ENCODE assay signal across 25 mouse cellular contexts in the genomic region with DNA sequence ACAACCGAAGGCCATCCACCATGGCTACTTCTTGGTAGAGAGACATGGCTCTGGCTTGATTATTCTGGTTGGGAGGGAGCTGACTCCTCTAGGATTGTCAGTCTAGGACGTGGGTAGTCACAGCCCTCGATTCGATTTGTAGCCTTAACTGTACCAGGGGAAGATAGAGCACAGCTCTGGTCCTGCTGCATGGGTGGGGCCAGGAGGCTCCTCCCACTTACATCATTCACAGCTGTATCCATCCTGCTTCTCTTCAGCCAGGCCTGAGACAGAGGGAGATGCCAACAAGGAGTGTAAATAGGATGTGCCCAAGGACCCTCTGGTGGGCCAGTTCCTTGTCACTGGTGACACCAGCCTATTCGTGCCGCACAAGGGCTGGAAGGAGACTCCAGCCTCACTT. TPM values are rescaled to one million over a fixed set of nuclear protein-coding genes. Genes with fewer than 3 reads are reported as not detected.
"Had no signal": no experiment of that assay in that cellular context is flagged by ENCODE, and none has a peak within 500 bp of the region (broad histone marks: within the 10 kb centered on the region; RNA-seq: fewer than 3 reads in every experiment).

No protein-coding gene starts in this region.

- H3K27me3 ChIP-seq: hindbrain, embryonic 15.5 days had no signal

- H3K4me2 ChIP-seq: heart, embryonic 12.5 days; hindbrain, embryonic 13.5 days; hindbrain, embryonic 15.5 days; kidney, embryonic 15.5 days; limb, embryonic 12.5 days; liver, embryonic 11.5 days had no signal

- H3K9ac ChIP-seq: heart, embryonic 12.5 days; hindbrain, embryonic 13.5 days; hindbrain, embryonic 15.5 days; kidney, embryonic 15.5 days; limb, embryonic 12.5 days had no signal

- H3K4me3 ChIP-seq: heart, embryonic 10.5 days; heart, embryonic 12.5 days; hindbrain, embryonic 10.5 days; hindbrain, embryonic 13.5 days; hindbrain, embryonic 15.5 days; kidney, embryonic 15.5 days; left cerebral cortex, adult 2 months; limb, embryonic 10.5 days; limb, embryonic 12.5 days had no signal

- H3K36me3 ChIP-seq: heart, embryonic 10.5 days; heart, embryonic 12.5 days; hindbrain, embryonic 10.5 days; hindbrain, embryonic 13.5 days; hindbrain, embryonic 15.5 days; kidney, embryonic 15.5 days; limb, embryonic 10.5 days; limb, embryonic 12.5 days had no signal

- ATAC-seq: hindbrain, postnatal 0 days; intestine, embryonic 16.5 days had no signal

- H3K9me3 ChIP-seq: heart, embryonic 10.5 days; heart, embryonic 12.5 days; hindbrain, embryonic 10.5 days; hindbrain, embryonic 13.5 days; hindbrain, embryonic 15.5 days; kidney, embryonic 15.5 days; limb, embryonic 10.5 days; limb, embryonic 12.5 days had no signal

- DNase-seq: gastrocnemius, postnatal 14 days; gastrocnemius, postnatal 36 days; heart, postnatal 10 days; heart, postnatal 4 days; kidney, adult 11 months; kidney, adult 2 months; kidney, adult 9 months; kidney, postnatal 14 days; kidney, postnatal 36 days; layer of hippocampus, adult 9-11 months; liver had no signal

- H3K27ac ChIP-seq: heart, embryonic 10.5 days; hindbrain, embryonic 10.5 days; hindbrain, embryonic 13.5 days; hindbrain, embryonic 15.5 days; hindbrain, postnatal 0 days; kidney, embryonic 15.5 days; kidney, postnatal 0 days; left cerebral cortex, adult 2 months; limb, embryonic 10.5 days; limb, embryonic 12.5 days had no signal

RNA-seq across cellular contexts. Expression of a gene that starts 52.3 kb away (rescaled TPM):
- total RNA-seq: granulocyte monocyte progenitor cell, adult 5-6 weeks; left cerebral cortex, adult 2 months had no signal
